Mouse (Mus musculus): ENCODE data around the gene Fbn1. TPM values are rescaled to one million over a fixed set of nuclear protein-coding genes. Genes with fewer than 3 reads are reported as not detected.

The Fbn1 gene
- polyA plus RNA-seq, 1 experiment, result 0.99 TPM

DNA sequence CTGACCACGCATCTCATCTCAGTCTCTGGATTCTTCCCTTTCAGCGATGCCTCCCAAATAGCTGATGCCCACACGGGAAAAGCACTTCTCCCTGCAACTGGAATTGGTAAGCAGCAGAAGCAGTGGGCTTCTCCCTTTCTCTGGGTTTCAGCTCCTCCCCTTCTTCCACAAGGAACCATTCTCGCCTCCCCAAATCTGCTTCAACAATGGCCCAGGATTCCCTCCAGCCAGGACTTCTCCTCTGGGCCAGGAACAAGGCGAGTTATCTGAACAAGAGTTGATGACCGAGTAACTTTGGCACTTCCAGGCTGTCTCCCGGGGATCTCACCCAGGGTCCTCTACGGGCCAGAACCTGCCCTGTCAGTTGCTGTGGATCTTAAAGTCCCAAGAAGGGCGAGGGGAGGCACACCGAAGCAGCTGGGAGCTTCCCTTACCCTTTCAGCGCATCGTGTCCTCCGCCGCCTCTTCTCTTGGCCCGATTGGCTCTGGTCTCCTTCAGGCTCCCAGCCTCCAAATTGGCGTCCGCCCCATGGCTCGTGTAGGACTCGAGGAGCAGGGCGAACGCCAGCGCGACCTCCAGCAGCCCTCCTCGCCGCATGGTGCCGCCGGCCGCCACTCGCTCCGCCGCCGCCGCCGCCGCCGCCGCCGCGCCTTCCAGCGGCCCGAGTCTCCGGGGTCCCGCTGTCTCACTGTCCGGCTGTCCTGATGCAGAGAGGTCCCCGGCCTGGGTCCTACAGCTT lies 2.6 kb downstream of the Fbn1 start, which contains the start of gene Gm9913:
TSS of gene Gm9913 (plus strand) at position 84 of the 740 bp plus-strand sequence.
- TF ChIP-seq POLR2A (IDR thresholded peaks at IDR 0.05; ENCODE audit: borderline replicate concordance, low read depth, low read length) (no peak), CTCF (IDR thresholded peaks at IDR 0.05; ENCODE audit: low read depth, low read length) (no peak)
- Histone ChIP-seq H3K4me3 (ENCODE audit: insufficient read depth, low read length) (no peak within 1 kb of the TSS; the same call in 1 of the 2 replicates), H3K27ac (ENCODE audit: insufficient read depth, low read depth, low read length) (no peak within 1 kb of the TSS), H3K4me1 (ENCODE audit: control insufficient read depth, insufficient read depth, low read length) (no peaks in the 10 kb centered on the region)

DNA sequence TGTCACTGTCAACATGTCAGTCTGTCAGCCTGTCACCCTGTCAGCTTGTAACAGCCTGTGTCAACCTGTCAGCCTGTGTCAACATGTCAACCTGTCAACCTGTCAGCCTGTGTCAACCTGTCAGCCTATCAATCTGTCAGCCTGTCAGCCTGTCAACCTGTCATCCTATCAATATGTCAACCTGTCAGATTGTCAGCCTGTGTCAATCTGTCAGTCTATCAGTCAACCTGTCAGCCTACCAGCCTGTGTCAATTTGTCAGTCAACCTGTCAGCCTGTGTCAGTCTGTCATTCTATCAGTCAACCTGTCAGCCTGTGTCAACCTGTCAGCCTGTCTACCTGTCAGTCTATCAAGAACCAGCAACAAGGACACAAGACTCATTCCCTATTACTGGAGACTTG lies 6.3 kb downstream of the Fbn1 start:
- TF ChIP-seq CTCF (IDR thresholded peaks at IDR 0.05; ENCODE audit: low read depth, low read length), result no peak
- TF ChIP-seq POLR2A (IDR thresholded peaks at IDR 0.05; ENCODE audit: borderline replicate concordance, low read depth, low read length), result no peak
- H3K4me3 ChIP-seq (ENCODE audit: insufficient read depth, low read length), result no peak overlapping the region
- no peaks in the 10 kb centered on the region for H3K4me1 ChIP-seq (ENCODE audit: control insufficient read depth, insufficient read depth, low read length)
- H3K27ac ChIP-seq (ENCODE audit: insufficient read depth, low read depth, low read length), result no peak overlapping the region

DNA sequence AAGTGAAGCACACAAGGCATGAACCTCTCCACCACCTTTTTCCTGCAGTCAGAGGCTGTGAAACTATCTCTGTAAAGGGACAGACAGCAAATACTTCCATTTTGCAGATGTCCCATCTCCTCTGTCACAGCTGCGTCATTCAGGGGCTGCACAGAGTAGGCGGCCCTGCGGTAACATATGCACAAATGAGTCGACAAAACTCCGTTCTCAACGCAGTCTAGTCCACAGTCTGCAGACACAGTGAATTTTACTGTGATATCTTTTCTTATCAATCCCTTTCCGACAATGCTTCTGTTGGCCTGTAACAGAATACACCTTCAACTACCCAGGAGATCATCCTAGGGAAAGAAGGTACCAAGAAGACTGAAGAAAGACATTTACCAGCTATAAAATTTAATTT lies 9.6 kb downstream of the Fbn1 start:
- Histone ChIP-seq H3K27ac (ENCODE audit: insufficient read depth, low read depth, low read length) (no peak overlapping the region), H3K4me3 (ENCODE audit: insufficient read depth, low read length) (no peak overlapping the region), H3K4me1 (ENCODE audit: control insufficient read depth, insufficient read depth, low read length) (no peaks in the 10 kb centered on the region)
- TF ChIP-seq POLR2A (IDR thresholded peaks at IDR 0.05; ENCODE audit: borderline replicate concordance, low read depth, low read length), result no peak
- no peak for TF ChIP-seq CTCF (IDR thresholded peaks at IDR 0.05; ENCODE audit: low read depth, low read length)

DNA sequence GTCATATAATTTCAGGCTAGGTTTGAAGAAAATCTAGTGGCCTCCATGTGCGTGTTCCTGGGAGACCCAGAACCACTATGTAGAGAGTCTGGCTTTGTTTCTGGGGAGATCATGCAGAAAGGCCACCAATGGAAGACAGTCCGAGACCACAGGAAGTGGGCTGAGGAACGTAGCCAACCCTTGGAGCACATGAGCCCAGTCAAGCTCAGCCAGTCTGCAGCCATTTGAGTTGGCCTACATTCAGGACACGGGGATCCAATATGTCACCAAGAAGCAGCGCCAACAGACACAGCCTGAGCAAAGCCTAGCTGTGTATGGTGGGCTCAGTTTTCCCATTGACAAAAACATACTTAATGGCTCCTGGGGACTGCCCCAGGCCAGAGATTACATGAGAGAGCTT lies 11.1 kb downstream of the Fbn1 start:
- H3K27ac ChIP-seq (ENCODE audit: insufficient read depth, low read depth, low read length), result no peak overlapping the region
- no peaks in the 10 kb centered on the region for H3K4me1 ChIP-seq (ENCODE audit: control insufficient read depth, insufficient read depth, low read length)
- TF ChIP-seq CTCF (IDR thresholded peaks at IDR 0.05; ENCODE audit: low read depth, low read length), result no peak
- no peak for TF ChIP-seq POLR2A (IDR thresholded peaks at IDR 0.05; ENCODE audit: borderline replicate concordance, low read depth, low read length)
- H3K4me3 ChIP-seq (ENCODE audit: insufficient read depth, low read length), result no peak overlapping the region

DNA sequence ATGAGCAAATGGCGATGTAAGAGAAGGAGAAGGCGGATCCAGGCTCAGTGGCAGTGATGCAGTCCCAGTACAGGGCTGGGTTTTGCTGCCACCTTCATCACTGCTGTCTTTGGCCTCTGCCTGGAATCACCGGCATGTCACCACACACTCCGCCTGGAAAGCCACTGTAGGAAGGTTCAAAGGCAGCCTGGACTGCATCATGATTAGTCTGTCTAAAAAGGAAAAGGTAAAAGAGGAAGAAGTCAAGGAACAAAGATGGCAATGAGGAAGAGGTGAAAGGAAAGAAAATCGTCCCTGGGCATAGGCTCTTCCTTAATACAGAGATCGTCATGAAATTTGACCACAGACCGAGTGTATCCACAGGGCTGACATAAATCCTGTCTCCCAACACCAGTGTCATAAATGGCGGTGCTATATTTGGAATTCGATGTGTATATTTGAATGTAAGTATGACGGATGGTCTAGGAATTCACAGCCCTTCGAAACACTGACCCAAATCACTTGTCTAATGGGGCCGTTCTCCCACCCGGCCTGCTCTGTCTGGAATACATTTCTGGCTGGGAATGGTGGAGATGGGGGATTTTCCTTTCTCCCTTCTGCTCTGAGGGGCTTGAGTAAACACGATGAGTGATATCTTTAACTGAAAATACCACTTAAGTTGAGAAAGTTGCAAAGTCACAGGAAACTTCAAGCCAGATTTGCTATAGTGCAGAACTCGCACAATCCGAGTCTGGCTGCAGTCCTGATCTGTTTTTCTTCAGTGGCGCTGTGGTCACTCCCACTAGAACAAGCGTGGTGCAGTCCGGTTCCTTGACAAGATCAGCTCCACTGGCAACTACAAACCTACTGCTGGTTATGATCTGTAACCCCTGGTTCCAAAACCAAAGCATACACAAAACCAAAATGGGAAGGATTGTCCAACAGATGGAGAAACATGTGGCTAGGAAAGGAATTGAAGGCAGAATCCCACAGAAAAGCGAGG lies 12.7 kb downstream of the Fbn1 start:
- Histone ChIP-seq H3K4me1 (ENCODE audit: control insufficient read depth, insufficient read depth, low read length) (no peaks in the 10 kb centered on the region), H3K27ac (ENCODE audit: insufficient read depth, low read depth, low read length) (no peak overlapping the region), H3K4me3 (ENCODE audit: insufficient read depth, low read length) (no peak overlapping the region)
- no peak for TF ChIP-seq CTCF (IDR thresholded peaks at IDR 0.05; ENCODE audit: low read depth, low read length)
- no peak for TF ChIP-seq POLR2A (IDR thresholded peaks at IDR 0.05; ENCODE audit: borderline replicate concordance, low read depth, low read length)

DNA sequence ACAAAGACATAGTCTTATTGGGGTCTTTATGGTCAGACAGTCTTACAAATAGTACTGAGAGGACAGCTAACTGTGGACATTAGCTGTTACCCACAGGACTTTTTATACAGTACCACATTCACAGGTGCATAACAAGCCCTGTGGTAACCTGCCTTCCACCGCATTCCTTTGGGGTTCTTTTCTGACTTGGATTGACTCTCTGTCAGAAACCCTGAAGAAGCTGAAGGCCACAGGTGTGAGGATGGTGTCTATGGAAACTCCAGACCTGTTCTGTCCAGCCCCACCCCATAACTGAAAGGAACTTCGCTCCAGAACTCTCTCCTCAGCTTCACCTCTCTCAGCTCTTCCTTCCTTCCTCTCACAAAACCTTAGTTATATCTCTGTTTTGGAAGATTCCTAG lies 13.5 kb downstream of the Fbn1 start:
- Histone ChIP-seq H3K4me1 (ENCODE audit: control insufficient read depth, insufficient read depth, low read length) (no peaks in the 10 kb centered on the region), H3K4me3 (ENCODE audit: insufficient read depth, low read length) (no peak overlapping the region), H3K27ac (ENCODE audit: insufficient read depth, low read depth, low read length) (no peak overlapping the region)
- TF ChIP-seq POLR2A (IDR thresholded peaks at IDR 0.05; ENCODE audit: borderline replicate concordance, low read depth, low read length), result no peak
- TF ChIP-seq CTCF (IDR thresholded peaks at IDR 0.05; ENCODE audit: low read depth, low read length), result no peak

DNA sequence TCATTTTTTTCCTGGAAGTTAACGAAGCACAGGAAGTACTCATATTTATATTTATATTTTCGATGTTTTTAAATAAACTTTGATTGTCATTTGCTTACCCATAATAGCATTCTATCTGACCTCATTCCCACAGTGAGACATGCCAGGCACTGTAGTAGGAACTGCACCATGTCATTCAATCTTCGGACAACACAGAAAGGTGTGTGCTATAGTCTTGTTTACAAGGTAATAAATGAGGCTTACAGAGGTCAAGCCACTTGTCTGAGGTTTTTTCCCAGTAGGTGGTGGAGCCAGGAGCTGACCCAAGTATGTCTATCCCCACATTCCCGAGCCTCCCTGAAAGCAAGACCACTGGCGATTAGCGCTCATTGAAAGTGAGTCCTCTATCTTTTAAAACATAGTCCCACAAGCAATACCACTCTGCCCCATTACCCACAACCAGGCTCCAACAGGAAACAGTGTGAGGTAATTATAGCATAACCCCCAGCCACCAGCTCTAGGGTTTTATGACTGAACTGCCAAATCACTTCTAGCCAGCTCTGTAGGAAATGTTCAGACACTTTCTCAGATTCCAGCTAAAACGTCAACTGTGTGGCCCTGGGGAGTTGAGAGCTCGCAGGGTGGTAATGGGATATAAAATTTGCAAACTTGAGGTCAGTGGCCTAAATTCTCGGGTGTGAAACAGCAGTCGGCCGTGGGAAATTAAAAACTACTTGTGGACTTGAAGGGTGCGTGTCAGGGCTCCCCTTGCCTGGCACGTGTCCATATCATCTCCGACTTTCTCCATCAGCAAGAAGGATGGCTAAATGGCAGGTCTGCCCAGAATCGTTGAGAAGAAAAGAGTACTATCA lies 15.5 kb downstream of the Fbn1 start:
- TF ChIP-seq POLR2A (IDR thresholded peaks at IDR 0.05; ENCODE audit: borderline replicate concordance, low read depth, low read length) (no peak), CTCF (IDR thresholded peaks at IDR 0.05; ENCODE audit: low read depth, low read length) (no peak)
- H3K27ac ChIP-seq (ENCODE audit: insufficient read depth, low read depth, low read length), result no peak overlapping the region
- no peaks in the 10 kb centered on the region for H3K4me1 ChIP-seq (ENCODE audit: control insufficient read depth, insufficient read depth, low read length)
- no peak overlapping the region for H3K4me3 ChIP-seq (ENCODE audit: insufficient read depth, low read length)

DNA sequence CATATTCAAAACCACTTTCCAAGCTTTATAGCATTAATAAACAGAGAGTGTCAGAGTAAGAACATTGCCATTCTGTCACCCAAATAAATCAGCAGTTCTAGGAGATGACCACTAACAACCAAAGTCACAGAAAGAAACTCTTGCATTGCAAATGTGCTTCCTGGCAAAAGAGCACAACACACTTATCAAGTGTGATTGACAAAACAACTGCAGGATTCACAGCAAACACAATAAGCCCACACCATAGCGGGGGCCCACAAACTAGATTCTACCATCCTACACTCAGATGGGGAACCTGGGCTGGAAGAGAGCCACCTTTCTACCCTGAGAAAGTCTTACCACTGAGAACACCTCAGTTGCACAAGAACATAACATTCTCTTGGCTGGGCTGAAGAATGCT lies 17.8 kb downstream of the Fbn1 start:
- Histone ChIP-seq H3K27ac (ENCODE audit: insufficient read depth, low read depth, low read length) (no peak overlapping the region), H3K4me1 (ENCODE audit: control insufficient read depth, insufficient read depth, low read length) (no peaks in the 10 kb centered on the region), H3K4me3 (ENCODE audit: insufficient read depth, low read length) (no peak overlapping the region)
- TF ChIP-seq CTCF (IDR thresholded peaks at IDR 0.05; ENCODE audit: low read depth, low read length) (no peak), POLR2A (IDR thresholded peaks at IDR 0.05; ENCODE audit: borderline replicate concordance, low read depth, low read length) (no peak)

DNA sequence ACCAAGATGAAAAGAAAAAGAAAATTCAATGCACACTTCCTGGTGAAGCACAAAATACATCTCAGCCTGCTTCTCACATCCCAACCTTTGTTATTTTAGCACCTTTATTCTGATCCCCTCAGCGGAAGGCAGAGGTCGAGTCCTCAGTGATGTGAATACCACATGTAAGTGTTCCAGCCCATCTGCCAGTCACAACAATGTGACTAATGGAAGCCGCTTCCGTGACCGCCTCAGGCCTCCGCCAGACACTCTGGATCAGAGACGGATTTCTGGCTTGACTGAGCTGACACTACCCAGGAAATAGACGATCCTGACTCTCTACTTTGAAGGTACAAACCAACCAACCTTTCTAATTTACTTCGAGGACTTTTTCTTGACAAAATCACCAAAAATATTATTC lies 22.9 kb downstream of the Fbn1 start:
- no peak overlapping the region for H3K27ac ChIP-seq (ENCODE audit: insufficient read depth, low read depth, low read length)
- TF ChIP-seq POLR2A (IDR thresholded peaks at IDR 0.05; ENCODE audit: borderline replicate concordance, low read depth, low read length) (no peak), CTCF (IDR thresholded peaks at IDR 0.05; ENCODE audit: low read depth, low read length) (no peak)

More for the DNA sequence above, 22.9 kb downstream of the Fbn1 start:
- no peaks in the 10 kb centered on the region for H3K4me1 ChIP-seq (ENCODE audit: control insufficient read depth, insufficient read depth, low read length)
- H3K4me3 ChIP-seq (ENCODE audit: insufficient read depth, low read length), result no peak overlapping the region

Data from bone marrow macrophage, adult 2 months (primary cell).